25 mouse cellular contexts compared by ENCODE assay signal in genomic region chr2:156318491-156318890, GRCm38 (mm10).
"Had no signal": no experiment of that assay in that cellular context is flagged by ENCODE, and none has a peak within 500 bp of the region (broad histone marks: within the 10 kb centered on the region; RNA-seq: fewer than 3 reads in every experiment).

No protein-coding gene starts in this region.

- H3K4me3 ChIP-seq: heart, adult 2 months; heart, embryonic 12.5 days; hindbrain, embryonic 10.5 days; hindbrain, embryonic 13.5 days; hindbrain, embryonic 15.5 days; kidney, embryonic 15.5 days; limb, embryonic 13.5 days; limb, embryonic 15.5 days; liver, embryonic 12.5 days had no signal

- H3K9me3 ChIP-seq: hindbrain, embryonic 10.5 days; hindbrain, embryonic 15.5 days; kidney, embryonic 15.5 days; limb, embryonic 13.5 days; limb, embryonic 15.5 days; liver, embryonic 12.5 days had no signal

- H3K4me1 ChIP-seq: limb, embryonic 15.5 days had no signal

- H3K27me3 ChIP-seq: heart, embryonic 12.5 days; hindbrain, embryonic 13.5 days; hindbrain, embryonic 15.5 days; kidney, embryonic 15.5 days; limb, embryonic 13.5 days; limb, embryonic 15.5 days; liver, embryonic 12.5 days had no signal

- ATAC-seq: forebrain, postnatal 0 days; hindbrain, postnatal 0 days; intestine, embryonic 16.5 days; liver, embryonic 12.5 days had no signal

- DNase-seq: forebrain, postnatal 0 days; gastrocnemius, postnatal 10 days; gastrocnemius, postnatal 25 days; heart, adult 2 months; heart, postnatal 14 days; heart, postnatal 36 days; kidney, adult 11 months; kidney, adult 2 months; kidney, adult 9 months; kidney, postnatal 14 days; kidney, postnatal 36 days; layer of hippocampus, adult 9-11 months; layer of hippocampus, postnatal 36 days; left cerebral cortex, postnatal 4 days had no signal

- H3K27ac ChIP-seq: heart, adult 2 months; hindbrain, embryonic 10.5 days; hindbrain, embryonic 13.5 days; hindbrain, embryonic 15.5 days; hindbrain, postnatal 0 days; kidney, embryonic 15.5 days; kidney, postnatal 0 days; limb, embryonic 13.5 days; limb, embryonic 15.5 days; liver, embryonic 12.5 days had no signal
